Mouse (Mus musculus) hindbrain, embryonic 16.5 days (tissue): ENCODE data around the gene Clcf1. TPM values are rescaled to one million over a fixed set of nuclear protein-coding genes. Genes with fewer than 3 reads are reported as not detected.

Experiments used
- ATAC-seq: fragments of 200-750 bp; cut with Nextera tagmentation; 2 replicates; pipeline ENCODE4 v1.8.0; 2017; ENCODE audit warnings: moderate TSS enrichment, moderate library complexity
- H3K27ac ChIP-seq: fragments of 300-500 bp; sonication (generic); 2 replicates; pipeline ENCODE4 v1.5.1; 2014; ENCODE audit warnings: low read depth, mild to moderate bottlenecking, control low read depth, low read length, moderate library complexity
- H3K27me3 ChIP-seq: fragments of 300-500 bp; sonication (generic); replicated peaks from 2 replicates; pipeline ENCODE4 v1.6.1; 2014; ENCODE audit warnings: low read length; ENCODE audit not compliant: control insufficient read depth, insufficient read depth
- H3K36me3 ChIP-seq: fragments of 300-500 bp; sonication (generic); 2 replicates; pipeline ENCODE4 v1.6.1; 2014; ENCODE audit warnings: mild to moderate bottlenecking, low read length, moderate library complexity, mixed read lengths; ENCODE audit not compliant: control insufficient read depth, insufficient read depth
- H3K4me1 ChIP-seq: fragments of 300-500 bp; sonication (generic); 2 replicates; pipeline ENCODE4 v1.6.1; 2014; ENCODE audit warnings: low read depth, low read length; ENCODE audit not compliant: control insufficient read depth, insufficient read depth
- H3K4me2 ChIP-seq: fragments of 300-500 bp; sonication (generic); 2 replicates; pipeline ENCODE4 v1.6.1; 2014; ENCODE audit warnings: mild to moderate bottlenecking, low read length, control low read depth, moderate library complexity
- H3K4me3 ChIP-seq: fragments of 300-500 bp; sonication (generic); 2 replicates; pipeline ENCODE4 v1.5.1; 2014; ENCODE audit warnings: mild to moderate bottlenecking, low read length, control low read depth, moderate library complexity
- H3K9ac ChIP-seq: fragments of 300-500 bp; sonication (generic); 2 replicates; pipeline ENCODE4 v1.6.1; 2014; ENCODE audit warnings: low read depth, mild to moderate bottlenecking, control low read depth, low read length, moderate library complexity
- H3K9me3 ChIP-seq: fragments of 300-500 bp; sonication (generic); 2 replicates; pipeline ENCODE4 v1.6.1; 2014; ENCODE audit warnings: mild to moderate bottlenecking, low read length, moderate library complexity; ENCODE audit not compliant: control insufficient read depth
- whole genome bisulfite sequencing: fragments of 180-500 bp; shearing (Covaris S2); extraction: QIAGEN DNeasy Blood & Tissue Kit; methylation state at CpG from one replicate; pipeline ENCODE4 v1.1.7; 2014; 5-methylcytosine and 5-hydroxymethylcytosine counted together
- polyA plus RNA-seq: library from polyadenylated mRNA; unstranded; fragments of >200 nt; fragmentation: Nextera tagmentation; extraction: Ambion mirVana; gene quantifications from 2 replicates; pipeline ENCODE4 v1.2.1, GENCODE M21; 2015

The Clcf1 gene
- 1.0 and 1.1 TPM in 2 replicates for polyA plus RNA-seq

DNA sequence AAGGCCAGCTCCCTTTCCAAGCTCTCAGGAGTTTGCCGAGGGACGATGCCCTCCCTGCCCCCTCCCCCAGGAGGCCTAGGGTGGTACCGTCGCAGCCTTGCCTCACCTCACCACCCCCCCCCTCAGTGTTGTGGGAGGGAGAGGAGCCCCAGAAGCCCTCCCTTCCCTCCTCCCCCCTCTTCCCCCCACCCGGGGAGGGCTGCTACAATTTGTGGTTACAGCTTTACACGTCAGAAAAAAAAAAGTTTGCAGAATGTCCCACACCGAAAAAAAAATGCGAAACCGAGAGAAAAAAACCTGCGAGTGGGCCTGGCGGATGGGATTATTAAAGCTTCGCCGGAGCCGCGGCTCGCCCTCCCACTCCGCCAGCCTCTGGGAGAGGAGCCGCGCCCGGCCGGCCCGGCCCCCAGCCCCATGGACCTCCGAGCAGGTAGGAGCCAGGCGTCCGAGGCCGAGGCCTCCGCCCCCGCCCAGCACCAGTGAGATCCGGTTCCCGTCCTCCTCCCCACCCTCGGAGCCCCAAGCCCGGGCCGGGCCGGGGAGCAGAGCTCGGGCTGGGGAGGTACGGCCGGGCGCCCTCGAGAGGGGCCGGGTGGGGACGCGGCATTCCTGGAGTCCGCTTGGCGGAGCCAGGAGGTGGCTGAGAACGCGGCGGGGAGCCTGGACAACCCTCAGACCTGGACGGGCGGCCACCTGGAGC, at the start of gene Clcf1, which contains the start of gene AC109138.7:
Gene Clcf1, plus strand, starts transcription at position 168 of the 700 bp plus-strand sequence.
Gene AC109138.7, plus strand, starts transcription at position 287 of the 700 bp plus-strand sequence.
- 0 out of 2 replicates have a peak, but pooled peaks have one; percentile 19 for ATAC-seq
- no peaks in the 10 kb centered on the region for H3K9me3 ChIP-seq

GRCm38 (mm10) chr19:4164721-4165120, 49.3 kb upstream of the Clcf1 start:
- Histone ChIP-seq H3K36me3 (peaks cover 12% of the 10 kb centered on the region; the same call in 1 of the 2 replicates), H3K27ac (no peak overlapping the region), H3K9me3 (no peaks in the 10 kb centered on the region), H3K27me3 (no peaks in the 10 kb centered on the region), H3K4me1 (peaks cover 12% of the 10 kb centered on the region), H3K9ac (no peak overlapping the region), H3K4me3 (no peak overlapping the region), H3K4me2 (no peak overlapping the region)
- 81% methylated on average over 2 of the region's 2 CpGs for WGBS
- ATAC-seq: no peak

More for the DNA sequence above, at the start of gene Clcf1, which contains the start of gene AC109138.7:
- Histone ChIP-seq H3K4me2 (peak within 1 kb of the TSS; percentile 92), H3K36me3 (no peaks in the 10 kb centered on the region), H3K4me1 (peaks cover 20% of the 10 kb centered on the region), H3K27ac (peak within 1 kb of the TSS; percentile 15; the same call in 1 of the 2 replicates), H3K9ac (peak within 1 kb of the TSS; percentile 73), H3K4me3 (peak within 1 kb of the TSS; percentile 54), H3K27me3 (peaks cover 28% of the 10 kb centered on the region)
- under 1% methylated on average over 47 of the region's 49 CpGs for WGBS

GRCm38 (mm10) chr19:4166678-4167476, 47.2 kb upstream of the Clcf1 start:
- no peak for ATAC-seq
- no peaks in the 10 kb centered on the region for H3K36me3 ChIP-seq
- no peak overlapping the region for H3K4me2 ChIP-seq
- H3K4me3 ChIP-seq: no peak overlapping the region
- H3K9ac ChIP-seq: peak overlapping the region; percentile 13; the same call in 1 of the 2 replicates
- WGBS: 77% methylated on average over 9 of the region's 9 CpGs
- no peaks in the 10 kb centered on the region for H3K27me3 ChIP-seq
- no peak overlapping the region; the same call in 1 of the 2 replicates for H3K27ac ChIP-seq
- H3K4me1 ChIP-seq: peaks cover 17% of the 10 kb centered on the region
- no peaks in the 10 kb centered on the region for H3K9me3 ChIP-seq

DNA sequence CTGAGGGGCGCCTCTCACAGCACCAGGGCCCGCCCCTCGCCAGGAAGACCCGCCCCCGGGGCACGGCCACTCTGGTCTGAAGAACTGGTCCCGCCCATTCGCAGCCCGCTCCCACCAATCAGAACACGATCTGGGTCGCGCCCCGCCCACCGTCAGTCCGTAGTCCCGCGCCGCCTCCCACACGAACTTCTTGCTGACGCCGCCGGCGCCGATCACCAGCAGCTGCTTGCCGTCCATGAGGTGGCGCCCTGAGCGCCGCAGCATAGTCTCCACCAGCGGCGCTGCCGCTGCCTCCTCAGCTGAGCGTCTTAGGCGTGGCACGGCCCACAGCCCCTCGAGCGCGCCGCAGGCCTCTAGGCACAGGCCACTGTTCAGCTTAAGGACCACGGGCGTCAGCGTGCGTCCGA, 44.7 kb upstream of the Clcf1 start:
- peak overlapping the region; percentile 53 for H3K4me3 ChIP-seq
- peak overlapping the region; percentile 94 for H3K27ac ChIP-seq
- no peaks in the 10 kb centered on the region for H3K9me3 ChIP-seq
- H3K4me2 ChIP-seq: peak overlapping the region; percentile 94
- H3K27me3 ChIP-seq: no peaks in the 10 kb centered on the region
- no peaks in the 10 kb centered on the region for H3K36me3 ChIP-seq
- peak; percentile 95 for ATAC-seq
- H3K4me1 ChIP-seq: peaks cover 5% of the 10 kb centered on the region
- H3K9ac ChIP-seq: peak overlapping the region; percentile 89
- under 1% methylated on average over 43 of the region's 43 CpGs for WGBS

DNA sequence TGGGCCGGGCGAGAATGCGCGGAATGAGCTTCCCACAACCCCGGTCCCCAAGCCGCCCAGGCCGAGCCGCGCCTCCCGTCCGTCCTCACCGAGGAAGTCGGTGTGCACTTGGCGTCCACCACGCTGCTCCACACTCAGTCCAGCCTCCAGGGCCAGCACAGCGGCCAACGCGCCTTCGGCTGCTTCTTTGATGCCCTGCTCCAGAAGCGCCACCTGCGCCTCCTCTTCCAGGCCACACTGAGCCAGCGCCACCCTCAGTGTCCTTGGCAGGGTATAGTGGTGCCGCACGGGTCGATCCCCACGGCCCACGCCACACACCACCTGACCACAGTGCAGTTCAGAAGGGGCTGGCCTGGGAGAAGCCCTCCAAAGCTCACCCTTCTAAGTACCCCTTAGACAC, 44.2 kb upstream of the Clcf1 start:
- Histone ChIP-seq H3K27me3 (no peaks in the 10 kb centered on the region), H3K4me3 (peak overlapping the region; percentile 53), H3K27ac (peak overlapping the region; percentile 94), H3K9ac (peak overlapping the region; percentile 89), H3K36me3 (no peaks in the 10 kb centered on the region), H3K4me2 (peak overlapping the region; percentile 94), H3K9me3 (no peaks in the 10 kb centered on the region), H3K4me1 (peaks cover 5% of the 10 kb centered on the region)
- 4% methylated on average over 25 of the region's 27 CpGs for WGBS
- ATAC-seq: peak; percentile 55

DNA sequence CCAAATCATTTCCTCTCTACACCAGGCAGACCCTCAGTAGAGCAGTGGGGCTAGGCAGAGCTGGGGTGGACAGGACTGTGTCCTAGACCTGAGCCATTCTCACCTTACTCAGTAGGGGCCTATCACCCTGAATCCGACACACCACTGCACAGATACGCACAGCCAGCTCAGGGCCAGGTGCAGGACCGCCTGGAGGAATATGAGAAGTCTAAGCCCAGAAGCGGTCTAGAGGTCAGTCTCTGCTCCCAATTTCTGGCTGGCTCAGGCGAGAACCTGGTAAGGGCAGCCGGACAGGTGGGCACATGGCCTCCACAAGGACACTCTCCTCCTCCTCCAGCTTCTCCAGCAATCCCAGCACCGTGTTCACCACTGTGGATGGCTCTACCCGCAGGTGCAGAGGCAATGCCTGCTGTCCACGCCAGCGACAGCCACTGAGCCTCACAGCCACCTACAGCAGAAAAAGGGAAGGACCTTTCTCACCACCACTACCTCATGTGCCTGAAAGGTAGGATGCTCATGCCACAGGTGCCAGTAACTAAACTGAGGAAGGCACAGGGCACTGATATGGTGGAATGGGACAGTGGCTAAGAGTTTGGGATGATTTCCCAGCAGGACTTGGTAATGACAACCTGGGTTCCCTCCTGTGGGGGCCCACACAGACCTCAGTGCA, 43.2 kb upstream of the Clcf1 start:
- Histone ChIP-seq H3K4me2 (no peak overlapping the region), H3K36me3 (no peaks in the 10 kb centered on the region), H3K4me3 (no peak overlapping the region), H3K4me1 (peaks cover 11% of the 10 kb centered on the region), H3K27me3 (no peaks in the 10 kb centered on the region), H3K9ac (no peak overlapping the region), H3K27ac (no peak overlapping the region), H3K9me3 (no peaks in the 10 kb centered on the region)
- WGBS: 90% methylated on average over 10 of the region's 10 CpGs
- ATAC-seq: no peak

DNA sequence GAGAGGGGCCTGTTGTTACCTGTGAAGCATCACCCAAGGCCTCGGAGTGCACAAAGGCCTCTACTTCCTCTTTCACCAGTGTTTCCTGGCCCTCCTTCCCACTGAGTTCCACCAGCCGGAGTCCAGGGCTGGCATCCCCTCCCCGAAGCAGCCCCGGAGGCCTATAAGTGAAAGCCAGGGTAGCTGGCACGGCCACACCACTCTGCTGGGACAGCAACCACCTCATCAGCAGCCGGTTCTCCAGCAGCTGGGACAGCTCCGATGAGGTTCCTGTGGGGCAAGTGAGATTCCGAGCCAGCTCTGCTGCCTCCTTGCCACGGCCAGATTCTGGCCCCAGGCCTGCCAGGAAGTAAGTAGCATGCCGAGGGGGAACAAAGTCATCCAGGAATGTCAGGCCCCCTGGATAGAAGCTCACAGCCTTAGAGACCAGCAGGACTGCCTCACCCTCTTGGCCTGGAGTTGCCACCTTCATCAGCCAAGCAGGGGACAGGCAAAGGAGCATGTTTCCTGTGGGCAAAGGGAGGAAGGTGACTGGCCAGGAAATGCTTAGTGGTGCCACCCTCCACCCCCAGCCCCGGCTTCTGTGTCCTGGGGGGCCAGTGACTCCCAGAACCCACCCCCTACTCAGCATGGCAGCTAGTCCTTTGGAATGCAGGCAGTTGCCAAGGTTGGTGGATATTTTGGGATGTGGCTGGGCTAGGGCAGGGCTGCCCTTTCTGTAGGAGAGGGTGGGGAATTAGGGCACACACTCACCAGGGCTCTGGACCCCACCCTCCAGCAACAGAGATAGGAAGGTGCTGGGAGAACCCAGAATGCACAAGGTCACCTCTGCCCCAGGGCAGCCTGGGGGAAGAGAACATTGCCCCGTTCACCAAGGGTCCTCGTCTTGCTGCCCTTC, 42.4 kb upstream of the Clcf1 start:
- 64% methylated on average over 13 of the region's 13 CpGs for whole genome bisulfite sequencing
- ATAC-seq: no peak
- Histone ChIP-seq H3K27ac (no peak overlapping the region), H3K4me1 (peaks cover 11% of the 10 kb centered on the region), H3K4me2 (no peak overlapping the region; the same call in 1 of the 2 replicates), H3K9me3 (no peaks in the 10 kb centered on the region), H3K27me3 (no peaks in the 10 kb centered on the region), H3K4me3 (no peak overlapping the region), H3K36me3 (no peaks in the 10 kb centered on the region), H3K9ac (peak overlapping the region; percentile 38)

DNA sequence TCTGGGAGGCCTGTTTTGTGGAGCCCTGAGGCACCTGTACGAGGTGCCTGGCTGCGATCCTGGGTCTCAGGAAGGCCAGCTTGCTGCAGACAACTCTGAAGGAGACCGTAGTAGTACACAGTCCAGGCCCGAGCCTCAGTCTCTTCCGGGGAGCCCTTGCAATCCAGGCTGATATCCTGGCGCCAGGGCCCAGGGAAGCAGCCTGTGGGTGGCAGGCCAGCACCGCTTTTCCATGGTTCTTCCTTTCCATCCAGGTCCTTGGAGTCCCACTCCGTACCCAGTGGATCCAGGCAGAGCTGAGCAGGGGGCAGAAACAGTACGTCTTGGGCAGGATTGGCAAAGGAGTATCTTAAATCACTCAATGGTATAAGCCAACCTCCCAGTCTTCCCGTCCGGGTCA, 41.1 kb upstream of the Clcf1 start:
- 61% methylated on average over 11 of the region's 11 CpGs for WGBS
- H3K27me3 ChIP-seq: no peaks in the 10 kb centered on the region
- no peak overlapping the region for H3K4me2 ChIP-seq
- ATAC-seq: no peak
- no peaks in the 10 kb centered on the region for H3K36me3 ChIP-seq
- no peak overlapping the region; the same call in 1 of the 2 replicates for H3K9ac ChIP-seq
- H3K4me1 ChIP-seq: peaks cover 11% of the 10 kb centered on the region
- H3K27ac ChIP-seq: no peak overlapping the region
- H3K9me3 ChIP-seq: no peaks in the 10 kb centered on the region
- H3K4me3 ChIP-seq: no peak overlapping the region
